Mouse (Mus musculus) olfactory bulb, adult 2 months (tissue): ENCODE measurements around the gene Gpr1. TPM values are rescaled to one million over a fixed set of nuclear protein-coding genes. Genes with fewer than 3 reads are reported as not detected.

Source experiments
- H3K27ac ChIP-seq: fragments of 200-500 bp; 2 replicates; pipeline ENCODE4 v1.5.1; 2012; ENCODE audit warnings: low read depth, low read length; ENCODE audit not compliant: insufficient read depth
- H3K4me1 ChIP-seq: fragments of 200-500 bp; 2 replicates; pipeline ENCODE4 v1.6.1; 2012; ENCODE audit warnings: low read length; ENCODE audit not compliant: control insufficient read depth, insufficient read depth
- H3K4me3 ChIP-seq: fragments of 200-500 bp; 2 replicates; pipeline ENCODE4 v1.5.1; 2012; ENCODE audit warnings: mild to moderate bottlenecking, low read depth, low read length, moderate library complexity; ENCODE audit not compliant: insufficient read depth
- CTCF ChIP-seq: fragments of 200-500 bp; IDR thresholded peaks from 2 replicates; pipeline ENCODE4 v1.5.1; 2012; ENCODE audit warnings: low read depth, mild to moderate bottlenecking, low read length, moderate library complexity; ENCODE audit not compliant: insufficient read depth
- POLR2A ChIP-seq: fragments of 200-500 bp; IDR thresholded peaks from 2 replicates; pipeline ENCODE4 v1.6.1; 2012; ENCODE audit warnings: mild to moderate bottlenecking, low read depth, low read length, moderate library complexity; ENCODE audit not compliant: insufficient read depth
- WGBS: fragments of 180-500 bp; shearing (Covaris S2); methylation state at CpG from one replicate; pipeline ENCODE4 v1.1.7; 2018; 5-methylcytosine and 5-hydroxymethylcytosine counted together
- polyA plus RNA-seq: library from polyadenylated mRNA; stranded (reverse); fragments of >200 nt; gene quantifications from 2 replicates; pipeline ENCODE4 v1.2.4, GENCODE M21; 2012; ENCODE audit warnings: low replicate concordance; ENCODE audit not compliant: missing spikeins, insufficient read depth, insufficient read length

The Gpr1 gene
- polyA plus RNA-seq, 1 experiment, result not detected

- WGBS, result 36% methylated on average over 24 of the region's 24 CpGs
- no peak for TF ChIP-seq CTCF
- no peak for TF ChIP-seq POLR2A
- Histone ChIP-seq H3K27ac (no peak overlapping the region), H3K4me3 (no peak overlapping the region), H3K4me1 (no peaks in the 10 kb centered on the region)
These were observed 38.2 kb upstream of the Gpr1 start for GRCm38 (mm10) chr1:63252351-63253209.

- WGBS, result 55% methylated on average over 4 of the region's 4 CpGs
- Histone ChIP-seq H3K27ac (no peak overlapping the region), H3K4me1 (no peaks in the 10 kb centered on the region), H3K4me3 (no peak overlapping the region)
- TF ChIP-seq POLR2A, result no peak
- no peak for TF ChIP-seq CTCF
These were observed 34.9 kb upstream of the Gpr1 start for GRCm38 (mm10) chr1:63249261-63249660.

GRCm38 (mm10) chr1:63248360-63248851, 34.1 kb upstream of the Gpr1 start:
- H3K4me3 ChIP-seq, result no peak overlapping the region
- WGBS, result 6% methylated on average over 44 of the region's 44 CpGs
- no peaks in the 10 kb centered on the region for H3K4me1 ChIP-seq
- no peak overlapping the region for H3K27ac ChIP-seq
- TF ChIP-seq CTCF, result no peak

GRCm38 (mm10) chr1:63247831-63248359, 33.6 kb upstream of the Gpr1 start:
- no peak overlapping the region for H3K27ac ChIP-seq
- 4% methylated on average over 18 of the region's 18 CpGs for WGBS
- H3K4me3 ChIP-seq, result no peak overlapping the region
- H3K4me1 ChIP-seq, result no peaks in the 10 kb centered on the region
- TF ChIP-seq CTCF (no peak), POLR2A (no peak)

- no peak overlapping the region for H3K4me3 ChIP-seq
- H3K27ac ChIP-seq, result no peak overlapping the region
- 10% methylated on average over 16 of the region's 16 CpGs for WGBS
- no peak for TF ChIP-seq POLR2A
- no peak for TF ChIP-seq CTCF
- no peaks in the 10 kb centered on the region for H3K4me1 ChIP-seq
These were observed 32.6 kb upstream of the Gpr1 start for GRCm38 (mm10) chr1:63246862-63247521.

- no peak overlapping the region for H3K27ac ChIP-seq
- H3K4me3 ChIP-seq, result no peak overlapping the region
- 50% methylated on average over 4 of the region's 4 CpGs for WGBS
- no peaks in the 10 kb centered on the region for H3K4me1 ChIP-seq
- no peak for TF ChIP-seq POLR2A
- no peak for TF ChIP-seq CTCF
These were observed 29.5 kb upstream of the Gpr1 start for GRCm38 (mm10) chr1:63243854-63244253.

GRCm38 (mm10) chr1:63239751-63240150, 25.4 kb upstream of the Gpr1 start:
- H3K4me3 ChIP-seq, result no peak overlapping the region
- H3K4me1 ChIP-seq, result no peaks in the 10 kb centered on the region
- 84% methylated on average over 8 of the region's 8 CpGs for WGBS
- H3K27ac ChIP-seq, result no peak overlapping the region
- TF ChIP-seq CTCF, result no peak

- 64% methylated on average over 4 of the region's 4 CpGs for WGBS
- TF ChIP-seq CTCF, result no peak
- no peak for TF ChIP-seq POLR2A
These were observed 25.0 kb upstream of the Gpr1 start for GRCm38 (mm10) chr1:63239305-63239704.

GRCm38 (mm10) chr1:63237371-63237770, 23.0 kb upstream of the Gpr1 start:
- 45% methylated on average over 5 of the region's 5 CpGs for WGBS
- TF ChIP-seq POLR2A (no peak), CTCF (no peak)
- Histone ChIP-seq H3K4me1 (no peaks in the 10 kb centered on the region), H3K27ac (no peak overlapping the region), H3K4me3 (no peak overlapping the region)

More at GRCm38 (mm10) chr1:63239305-63239704, 25.0 kb upstream of the Gpr1 start:
- no peaks in the 10 kb centered on the region for H3K4me1 ChIP-seq
- no peak overlapping the region for H3K4me3 ChIP-seq
- no peak overlapping the region for H3K27ac ChIP-seq
